Mouse (Mus musculus) thymus, postnatal 0 days (tissue): ENCODE data around the gene Slc35g2. TPM values are rescaled to one million over a fixed set of nuclear protein-coding genes. Genes with fewer than 3 reads are reported as not detected.

Experiments used
- DNase-seq: peaks from one replicate; pipeline ENCODE4 v3.0.0-alpha.2; 2015; ENCODE audit warnings: low spot score
- polyA plus RNA-seq: library from polyadenylated mRNA; unstranded; fragments of >200 nt; fragmentation: Nextera tagmentation; extraction: Ambion mirVana; gene quantifications from 2 replicates; pipeline ENCODE4 v1.2.1, GENCODE M21; 2015

Slc35g2 gene
- polyA plus RNA-seq, 1 experiment from 2014 or later: 1.2 TPM

DNA sequence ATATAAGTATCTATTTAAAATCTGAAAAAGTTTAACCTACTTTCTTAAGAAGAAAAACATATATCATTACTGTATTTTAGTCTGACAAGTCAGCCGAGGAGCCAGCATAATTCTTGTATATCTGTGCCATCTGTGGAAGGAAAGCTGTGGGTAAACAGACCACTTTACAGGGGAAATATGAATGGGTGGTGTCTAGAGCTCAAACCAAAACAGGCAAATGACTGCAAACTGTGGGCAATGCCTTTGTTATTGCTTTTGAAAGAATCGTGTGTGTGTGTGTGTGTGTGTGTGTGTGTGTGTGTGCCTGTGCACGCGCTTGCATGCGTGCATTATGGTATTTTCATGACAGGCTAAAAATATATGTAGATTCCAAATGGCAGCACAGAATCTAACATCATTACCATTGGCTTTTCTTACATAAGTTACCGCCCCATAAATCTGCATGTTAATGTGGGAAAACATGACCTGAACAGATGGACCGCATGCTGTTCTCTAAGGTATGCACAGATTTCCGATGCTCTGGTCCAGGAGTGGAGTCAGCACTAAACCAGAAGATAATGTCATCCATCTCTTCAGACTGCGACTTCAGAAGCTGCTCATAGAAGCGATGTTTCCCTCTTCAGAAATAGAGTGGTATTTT lies 10.5 kb downstream of the Slc35g2 start:
- no peak for DNase-seq

- no peak for DNase-seq
Measured at GRCm38 (mm10) chr9:100558991-100559390, 11.9 kb downstream of the Slc35g2 start.

DNA sequence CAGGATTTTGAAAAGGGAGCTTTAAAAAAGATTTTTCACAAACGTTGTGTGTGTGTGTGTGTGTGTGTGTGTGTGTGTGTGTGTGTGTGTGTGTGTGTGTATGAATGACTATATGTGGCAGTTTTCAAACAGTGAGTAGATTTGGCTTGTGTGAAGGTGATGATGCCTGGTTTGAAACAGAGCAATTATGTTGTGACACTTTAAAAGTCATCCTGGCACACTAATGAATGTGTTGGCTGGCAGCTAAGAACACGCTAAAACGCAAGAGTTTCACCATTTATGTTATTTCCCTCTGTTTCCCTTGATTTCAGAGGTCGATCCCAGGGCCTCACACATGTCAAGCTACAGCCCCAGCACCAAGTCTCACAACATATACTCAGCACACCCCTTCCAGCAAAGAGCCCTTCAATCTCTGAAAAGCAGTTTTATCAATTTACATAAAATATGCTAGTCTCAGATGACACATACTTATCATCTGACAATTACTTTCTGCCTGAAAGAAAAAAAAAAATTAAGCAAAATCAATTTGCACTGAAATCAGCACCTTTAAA lies 12.8 kb downstream of the Slc35g2 start:
- DNase-seq: no peak

GRCm38 (mm10) chr9:100555686-100556085 lies 15.2 kb downstream of the Slc35g2 start:
- no peak for DNase-seq

- DNase-seq: peak; percentile 55
Measured at GRCm38 (mm10) chr9:100548313-100548712, 22.6 kb downstream of the Slc35g2 start.

GRCm38 (mm10) chr9:100546594-100546910 lies 24.3 kb downstream of the Slc35g2 start:
- no peak for DNase-seq

DNA sequence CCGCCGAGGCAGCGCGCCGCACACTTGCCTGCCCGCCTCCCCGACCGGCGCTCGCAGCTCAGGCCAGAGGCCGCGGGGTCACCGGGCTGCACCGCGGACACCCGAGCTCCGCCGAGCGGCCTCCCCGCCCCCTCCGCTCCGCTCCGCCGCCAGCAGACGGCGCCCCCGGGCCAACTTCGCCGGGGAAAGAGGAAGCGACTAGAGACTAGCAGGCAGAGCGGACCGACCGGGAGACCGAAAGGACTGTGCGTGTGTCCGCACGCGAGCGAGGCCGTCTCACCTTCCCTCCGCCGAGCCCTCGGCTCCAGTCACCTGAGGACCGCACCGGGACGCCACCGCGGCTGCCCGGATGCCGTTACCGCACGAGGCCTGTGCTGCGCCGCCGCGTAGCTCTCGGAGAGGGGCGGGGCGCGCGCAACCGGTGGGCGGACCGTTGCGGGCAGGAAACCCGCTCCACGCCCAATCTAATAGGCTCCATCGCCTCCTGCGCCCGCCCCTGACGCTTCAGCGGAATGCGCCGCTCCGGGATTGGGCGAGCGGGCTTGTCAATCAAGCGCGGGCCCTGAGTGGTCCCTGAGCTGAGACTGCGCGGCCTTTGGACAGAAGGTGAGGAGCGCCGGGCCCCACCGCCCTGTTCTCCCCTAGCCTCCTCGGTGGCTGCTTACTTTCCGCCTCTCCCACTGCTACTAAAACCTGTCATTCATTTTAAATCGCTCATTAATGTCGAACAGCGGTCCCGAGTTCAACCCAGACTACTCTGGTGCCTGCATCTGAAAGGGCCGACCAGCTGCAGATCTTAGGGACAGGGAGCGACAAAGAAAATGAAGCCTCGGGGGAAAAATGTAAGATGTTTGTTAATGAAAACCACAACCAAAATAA lies 24.9 kb downstream of the Slc35g2 start, which contains the start of gene Nck1:
Gene Nck1, minus strand, starts transcription at position 420 of the 879 bp plus-strand sequence.
- peak; percentile 99 for DNase-seq

DNA sequence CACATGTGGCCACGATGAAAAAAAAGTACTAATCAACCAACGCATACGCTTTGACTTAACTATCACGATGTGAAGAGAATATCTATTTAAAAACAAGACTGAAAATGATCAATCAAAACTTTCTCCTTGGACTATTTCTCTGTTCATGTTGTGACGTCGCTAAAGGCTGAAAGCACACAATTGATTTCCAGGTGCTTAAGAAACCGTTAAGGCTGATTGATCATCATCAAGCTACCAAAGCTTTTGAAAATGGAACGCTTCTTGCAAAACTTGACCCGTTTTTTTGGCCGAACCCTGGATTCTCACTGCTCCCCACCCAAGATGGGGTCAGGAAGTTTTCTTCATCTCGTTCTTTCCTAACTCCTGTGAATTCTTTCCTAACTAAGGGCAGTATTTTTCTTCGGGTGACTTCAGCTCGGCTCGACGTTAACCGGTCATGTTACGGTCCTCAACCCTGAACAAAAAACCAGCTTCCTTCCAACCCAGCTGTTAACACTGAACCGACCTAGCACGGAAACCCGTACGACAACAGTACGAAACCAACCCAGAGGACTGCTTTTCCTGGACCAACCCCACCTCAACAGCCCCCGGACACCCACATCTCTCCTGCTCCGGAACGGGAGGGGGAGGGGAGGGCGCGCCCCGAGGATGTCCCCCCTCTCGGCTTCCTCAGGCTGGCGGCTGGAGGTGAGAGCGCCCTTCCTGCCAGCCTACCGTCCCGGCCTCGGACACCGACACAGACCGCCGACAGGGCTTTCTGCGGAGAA lies 25.8 kb downstream of the Slc35g2 start:
- peak; percentile 62 for DNase-seq

- no peak for DNase-seq
Measured at GRCm38 (mm10) chr9:100535618-100536262, 35.1 kb downstream of the Slc35g2 start.

DNA sequence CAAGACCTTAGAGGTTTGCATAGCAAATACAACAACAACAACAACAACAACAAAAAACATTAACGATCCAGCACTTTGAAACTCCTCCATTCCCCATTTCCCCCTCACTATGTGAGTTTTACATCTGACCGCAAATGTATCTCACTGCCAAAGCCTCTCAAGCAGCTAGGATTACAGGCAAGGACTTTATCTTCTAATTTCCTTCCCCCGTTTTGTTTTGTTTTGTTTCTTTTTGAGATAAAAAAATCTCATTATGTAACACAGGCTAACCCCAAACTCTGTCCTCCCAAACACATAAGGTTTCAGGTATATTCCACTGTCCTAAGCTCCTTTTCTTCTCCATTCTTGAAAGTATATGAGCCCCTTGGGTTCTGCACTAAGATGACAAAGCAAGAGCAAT lies 36.2 kb downstream of the Slc35g2 start:
- no peak for DNase-seq

- DNase-seq: no peak
Measured at GRCm38 (mm10) chr9:100532847-100533505, 37.9 kb downstream of the Slc35g2 start.

DNA sequence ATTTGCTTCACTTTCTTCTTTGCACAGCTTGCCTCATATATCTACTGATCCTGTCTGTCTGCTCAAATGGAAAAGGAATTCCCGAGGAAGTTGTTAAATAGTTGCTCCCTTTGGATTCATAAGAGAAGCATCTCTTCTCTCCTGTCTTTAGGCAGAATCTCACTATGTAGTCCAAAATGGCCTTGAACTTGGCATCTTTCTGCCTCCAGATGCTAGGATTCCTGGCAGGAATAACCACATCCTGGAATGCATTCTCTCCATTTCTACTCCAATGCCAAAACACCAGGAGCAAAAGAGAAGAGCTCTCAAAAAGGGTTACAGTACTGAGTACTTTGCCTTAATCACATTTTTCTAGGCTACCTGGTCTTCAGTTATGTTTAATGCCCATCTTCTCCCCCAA lies 39.6 kb downstream of the Slc35g2 start:
- DNase-seq: no peak

- DNase-seq: no peak
Measured at GRCm38 (mm10) chr9:100525225-100525624, 45.7 kb downstream of the Slc35g2 start.

- peak; percentile 43 for DNase-seq
Measured at GRCm38 (mm10) chr9:100522029-100522428, 48.9 kb downstream of the Slc35g2 start.

- peak; percentile 49 for DNase-seq
Measured at GRCm38 (mm10) chr9:100520586-100520985, 50.3 kb downstream of the Slc35g2 start.

DNA sequence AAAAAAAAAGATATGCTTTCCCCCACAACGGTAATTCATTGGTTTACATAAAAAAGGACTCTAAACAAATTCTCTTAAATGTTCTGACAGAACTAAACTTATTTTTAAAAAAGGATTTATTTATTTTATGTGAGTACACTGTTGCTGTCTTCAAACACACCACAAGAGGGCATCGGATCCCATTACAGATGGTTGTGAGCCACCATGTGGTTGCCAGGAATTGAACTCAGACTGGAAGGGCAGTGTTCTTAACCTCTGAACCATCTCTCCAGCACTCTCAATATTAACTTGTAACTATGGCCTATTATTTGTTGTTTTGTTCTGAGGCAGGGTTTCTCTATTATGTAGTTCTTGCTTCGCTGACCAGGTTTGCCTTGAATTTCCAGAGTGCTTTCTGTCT lies 50.9 kb downstream of the Slc35g2 start:
- DNase-seq: peak; percentile 12

- DNase-seq: no peak
Measured at GRCm38 (mm10) chr9:100507581-100507980, 63.3 kb downstream of the Slc35g2 start.

DNA sequence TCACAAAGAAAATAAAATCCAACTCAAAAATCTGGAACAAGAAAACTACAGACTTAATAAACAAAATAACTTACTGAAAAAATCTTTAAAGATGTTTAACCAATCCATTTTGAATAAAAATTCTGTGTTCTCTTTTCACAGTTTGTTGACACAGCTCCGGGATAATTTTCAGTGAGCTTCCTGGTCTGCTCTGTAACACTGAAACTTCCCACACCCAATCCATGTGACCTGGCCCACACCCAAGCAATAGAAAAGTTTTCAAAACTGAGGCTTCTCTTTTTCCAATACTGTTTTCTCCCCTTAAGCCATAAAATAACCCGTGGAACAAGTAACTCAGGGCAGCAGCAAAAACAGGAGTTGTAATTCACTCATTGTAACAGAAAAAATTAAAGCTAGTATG lies 64.2 kb downstream of the Slc35g2 start:
- DNase-seq: no peak

DNA sequence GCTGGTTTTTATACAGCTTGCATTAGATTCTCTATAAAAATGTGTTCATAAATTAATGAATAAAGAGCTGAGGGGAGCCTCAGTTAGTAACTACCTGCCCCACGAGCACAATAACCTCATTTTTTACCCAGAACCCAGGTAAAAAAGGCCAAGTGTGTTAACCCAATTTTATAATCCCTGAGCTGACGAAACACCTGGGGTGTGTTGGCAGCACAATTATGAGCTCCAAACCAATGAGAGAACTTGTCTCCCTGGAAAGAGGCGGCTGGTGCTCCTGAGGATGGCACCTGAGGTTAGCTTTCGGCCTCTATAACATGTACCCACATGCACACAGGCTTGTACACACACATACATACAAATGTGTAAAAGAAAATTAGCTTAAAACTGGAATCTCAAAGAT lies 65.4 kb downstream of the Slc35g2 start:
- no peak for DNase-seq
